In genomic region chr14:73507702-73508376, GRCm38 (mm10) we compare ENCODE assay signal across 11 mouse cellular contexts. TPM values are rescaled to one million over a fixed set of nuclear protein-coding genes. Genes with fewer than 3 reads are reported as not detected.
A peak's percentile ranks its signal among the peaks of the same experiment; 100 is the strongest.
DNase-seq lines count a peak whose midpoint lies in the region; ATAC-seq lines count a peak whose summit lies in the region.
"Had no signal": no experiment of that assay in that cellular context is flagged by ENCODE, and none has a peak within 500 bp of the region (broad histone marks: within the 10 kb centered on the region; RNA-seq: fewer than 3 reads in every experiment).

No protein-coding gene starts in this region.

- peak overlapping the region; percentile 43 for H3K4me2 ChIP-seq in liver, embryonic 13.5 days
- H3K4me2 ChIP-seq: neural tube, embryonic 12.5 days had no signal

- DNase-seq in heart, adult 18-20 months = peak; percentile 45 to 59
- DNase-seq in heart, postnatal 25 days (ENCODE audit: low spot score) = no peak
- peak; percentile 29 to 44 for DNase-seq in urinary bladder, adult 18-20 months (ENCODE audit: low spot score in 2 of 2)
- no peak for DNase-seq in urinary bladder, postnatal 25 days (ENCODE audit: low spot score)
- peak; percentile 52 for DNase-seq in liver, embryonic 13.5 days
- peak; percentile 27 for DNase-seq in splenic B cell, adult 2 months (ENCODE audit: low read depth, low spot score)
- no peak for DNase-seq in neural tube, embryonic 10.5 days (ENCODE audit: extremely low spot score, low spot score)
- DNase-seq: cerebellum, postnatal 25 days; forebrain, postnatal 0 days had no signal

- peak overlapping the region; percentile 19; the same call in 1 of the 2 replicates for H3K4me3 ChIP-seq in liver, embryonic 13.5 days (replicated peaks)
- H3K4me3 ChIP-seq: neural tube, embryonic 12.5 days had no signal

- H3K9me3 ChIP-seq in liver, embryonic 13.5 days (replicated peaks) = no peaks in the 10 kb centered on the region
- H3K9me3 ChIP-seq: neural tube, embryonic 12.5 days had no signal

- ATAC-seq in liver, embryonic 13.5 days (ENCODE audit: low read depth) = peak; percentile 66
- no peak for ATAC-seq in frontal cortex, adult (ENCODE audit: low TSS enrichment)
- ATAC-seq: forebrain, postnatal 0 days had no signal

- WGBS in liver, embryonic 13.5 days (ENCODE audit: insufficient replicate concordance) = 46% methylated on average over 11 of the region's 11 CpGs

- peak overlapping the region; percentile 29; the same call in 1 of the 2 replicates for H3K9ac ChIP-seq in liver, embryonic 13.5 days
- H3K9ac ChIP-seq: forebrain, postnatal 0 days; neural tube, embryonic 12.5 days had no signal

- H3K27me3 ChIP-seq in liver, embryonic 13.5 days = no peaks in the 10 kb centered on the region
- H3K27me3 ChIP-seq in splenic B cell, adult 2 months (ENCODE audit: control insufficient read depth, insufficient read depth, low read length, poor library complexity, severe bottlenecking) = no peaks in the 10 kb centered on the region
- H3K27me3 ChIP-seq: neural tube, embryonic 12.5 days had no signal

- H3K36me3 ChIP-seq in liver, embryonic 13.5 days = peaks cover 12% of the 10 kb centered on the region
- H3K36me3 ChIP-seq in splenic B cell, adult 2 months (ENCODE audit: control insufficient read depth, insufficient read depth, low read length, poor library complexity, severe bottlenecking) = no peaks in the 10 kb centered on the region

- peaks cover 36% of the 10 kb centered on the region for H3K4me1 ChIP-seq in liver, embryonic 13.5 days (replicated peaks)

- intact Hi-C loops in heart, postnatal 25 days (cut with DNase I) = loop anchor here (5.0 kb wide), 1 partner anchor 126 kb away; no protein-coding TSS in a partner anchor

- no peak overlapping the region for H3K27ac ChIP-seq in liver, embryonic 13.5 days
- H3K27ac ChIP-seq: neural tube, embryonic 12.5 days had no signal

RNA-seq across cellular contexts. Expression of gene Med4, which starts 2.0 kb away (rescaled TPM):
- 10 to 100 TPM; 21.3 to 23.7 TPM for total RNA-seq in heart, adult 18-20 months (2021)
- 10 to 100 TPM; 21.4 to 22.4 TPM for total RNA-seq in heart, postnatal 25 days (2021)
- polyA plus RNA-seq in liver, embryonic 13.5 days (2015; fragmentation: Nextera tagmentation; extraction: Ambion mirVana) = 38.8 and 40.6 TPM in 2 replicates

RNA-seq across cellular contexts. Expression of gene Sucla2, which starts 17.3 kb away (rescaled TPM):
- 100 to 1,000 TPM; 776 to 832 TPM for total RNA-seq in heart, adult 18-20 months (2021)
- 100 to 1,000 TPM; 787 to 854 TPM for total RNA-seq in heart, postnatal 25 days (2021)
- polyA plus RNA-seq in liver, embryonic 13.5 days (2015; fragmentation: Nextera tagmentation; extraction: Ambion mirVana) = 60.6 and 75.1 TPM in 2 replicates

RNA-seq across cellular contexts. Expression of gene Nudt15, which starts 40.2 kb away (rescaled TPM):
- total RNA-seq in heart, adult 18-20 months (2021) = 10 to 100 TPM in 1 of 2 experiments, 1 to 10 TPM in 1; 7.9 to 11.6 TPM
- 1 to 10 TPM; 6.4 to 9.6 TPM for total RNA-seq in heart, postnatal 25 days (2021)
- polyA plus RNA-seq in liver, embryonic 13.5 days (2015; fragmentation: Nextera tagmentation; extraction: Ambion mirVana) = 4.2 and 5.1 TPM in 2 replicates

Comparison
In these comparisons a context has a peak if more than half of its experiments do, and no peak if none do; other contexts are left out.
1. DNase-seq: peak in heart, adult 18-20 months (2 of 2), urinary bladder, adult 18-20 months (2 of 2), liver, embryonic 13.5 days (single experiment) and splenic B cell, adult 2 months (single experiment); none in heart, postnatal 25 days (single experiment), urinary bladder, postnatal 25 days (single experiment) and neural tube, embryonic 10.5 days (single experiment).